Mouse (Mus musculus): ENCODE data around the gene Ech1. TPM values are rescaled to one million over a fixed set of nuclear protein-coding genes. Genes with fewer than 3 reads are reported as not detected.

The Ech1 gene
- total RNA-seq (2021): 1,000 to 10,000 TPM; 1,375 to 1,408 TPM
- long read RNA-seq, experiment 1, transcript Ech1-201 (10 exons, 1,267 nt): major isoform, 1,602 of 1,753 reads
- long read RNA-seq, experiment 1, partial matches to known transcripts: 106 of 1,753 reads
- long read RNA-seq, experiment 1, other reads (novel, unspliced or antisense): 42 of 1,753 reads
- long read RNA-seq, experiment 2, transcript Ech1-201 (10 exons, 1,267 nt): major isoform, 1,222 of 1,333 reads
- long read RNA-seq, experiment 2, partial matches to known transcripts: 75 of 1,333 reads
- long read RNA-seq, experiment 2, other reads (novel, unspliced or antisense): 33 of 1,333 reads

DNA sequence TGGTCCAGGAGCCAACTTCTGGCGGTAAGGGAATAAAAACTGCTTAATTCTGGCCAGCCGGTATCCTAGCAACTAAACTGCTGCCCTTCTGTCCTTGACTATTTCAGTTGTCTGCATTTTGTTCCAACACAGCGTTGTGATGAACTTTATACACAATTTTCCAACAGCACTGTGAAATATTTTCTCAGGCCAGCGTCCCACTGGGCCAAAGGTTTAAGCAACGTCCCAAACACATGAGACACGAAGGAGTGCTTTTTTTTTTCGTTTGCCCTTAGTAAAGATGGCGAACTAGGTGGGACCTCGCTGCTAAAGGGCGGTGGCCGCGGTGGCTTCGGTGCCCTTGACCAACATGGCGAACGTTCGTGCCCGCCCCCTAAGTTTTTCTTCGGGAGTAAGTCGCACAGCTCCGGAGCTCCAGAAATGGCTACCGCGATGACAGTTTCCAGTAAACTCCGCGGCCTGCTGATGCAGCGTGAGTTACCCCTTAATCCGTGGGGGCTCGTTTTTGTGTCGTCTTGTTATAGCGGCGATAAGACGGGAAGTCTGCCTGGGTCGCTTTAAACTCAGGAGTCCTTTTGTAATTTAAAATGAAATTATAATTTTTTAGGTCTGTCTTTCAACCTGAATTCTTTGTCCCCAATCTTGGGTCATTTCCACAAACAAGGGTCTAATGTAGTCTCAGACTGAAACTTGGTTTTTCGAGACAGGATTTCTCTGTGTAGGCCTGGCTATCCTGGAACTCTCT is at the start of gene Ech1:
Ech1 (plus strand) TSS at position 277 of the 745 bp plus-strand sequence.
- peak; percentile 90 to 93 for DNase-seq
- intact Hi-C loops (cut with DNase I): no loop called here

DNA sequence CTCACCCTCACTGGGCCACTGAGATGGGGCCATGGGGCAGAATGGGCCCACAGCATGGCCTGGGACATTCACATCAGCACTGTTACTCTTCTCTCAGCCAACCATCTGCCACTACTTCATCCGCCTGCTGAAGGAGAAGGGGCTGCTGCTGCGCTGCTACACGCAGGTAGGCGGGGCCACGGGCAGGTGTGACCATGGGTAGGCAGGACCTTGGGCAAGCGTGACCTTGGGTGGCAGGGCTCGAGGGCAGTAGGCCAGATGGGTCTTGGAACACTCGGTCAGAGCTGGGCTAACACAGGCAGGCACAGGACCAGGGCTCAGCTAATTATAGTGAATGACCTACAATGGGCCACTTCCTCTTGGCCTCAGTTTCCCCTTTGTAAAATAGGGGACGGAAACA is 46.2 kb upstream of the Ech1 start:
- no peak for DNase-seq
- intact Hi-C loops (cut with DNase I): no loop called here

DNA sequence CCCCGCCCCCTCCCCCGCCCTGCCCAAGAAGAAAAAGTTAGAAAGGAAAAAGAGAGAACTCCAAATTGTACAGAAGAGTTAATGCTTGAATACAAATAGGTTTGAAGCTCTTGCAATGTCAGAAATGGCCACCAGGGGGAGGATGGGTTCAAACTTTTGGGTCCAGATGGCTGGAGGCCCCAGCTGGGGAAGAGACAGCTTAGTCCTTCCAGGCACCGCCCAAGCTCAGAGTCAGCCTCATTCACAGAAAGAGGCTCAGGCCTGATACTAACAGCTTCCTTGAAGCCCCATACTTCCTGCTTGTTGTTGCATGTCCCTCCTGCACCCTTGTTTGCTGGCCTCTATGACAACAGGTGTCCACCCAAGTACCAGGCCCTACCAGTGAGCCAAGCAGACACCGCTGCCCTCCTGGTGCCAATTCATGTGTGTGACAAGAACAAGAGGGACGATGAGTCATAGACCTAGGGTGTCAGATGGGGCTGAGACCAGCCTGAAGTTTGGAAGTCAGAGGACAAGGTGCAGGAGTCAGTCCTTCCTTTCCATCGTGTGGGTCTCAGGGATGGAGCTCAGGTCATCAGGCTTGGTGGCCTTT is 44.9 kb upstream of the Ech1 start:
- intact Hi-C loops (cut with DNase I): loop anchor here (2.0 to 5.0 kb wide), 2 partner anchors 87 to 257 kb away; no protein-coding TSS in a partner anchor
- peak; percentile 88 to 94 for DNase-seq

DNA sequence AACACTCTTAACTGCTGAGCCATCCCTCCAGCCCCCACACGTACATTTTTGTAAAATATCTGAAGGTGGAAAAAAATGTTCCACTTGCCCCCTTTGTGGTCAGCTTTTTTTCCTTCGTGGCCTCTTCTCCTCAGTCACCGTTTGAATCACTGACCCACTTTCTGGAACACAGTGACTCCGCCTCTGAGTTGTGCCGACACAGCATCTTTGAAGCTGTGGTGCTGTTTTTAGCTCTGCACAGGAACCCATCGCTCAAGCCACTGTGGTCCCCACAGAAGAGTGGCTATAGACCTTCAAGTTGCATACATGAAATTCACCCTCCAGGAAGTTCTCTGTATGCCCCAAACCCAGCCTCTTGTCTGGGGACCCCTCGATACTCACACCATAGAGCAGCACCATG is 44.2 kb upstream of the Ech1 start:
- intact Hi-C loops (cut with DNase I): loop anchor here (2.0 to 5.0 kb wide), 2 partner anchors 86 to 256 kb away; no protein-coding TSS in a partner anchor
- no peak for DNase-seq

DNA sequence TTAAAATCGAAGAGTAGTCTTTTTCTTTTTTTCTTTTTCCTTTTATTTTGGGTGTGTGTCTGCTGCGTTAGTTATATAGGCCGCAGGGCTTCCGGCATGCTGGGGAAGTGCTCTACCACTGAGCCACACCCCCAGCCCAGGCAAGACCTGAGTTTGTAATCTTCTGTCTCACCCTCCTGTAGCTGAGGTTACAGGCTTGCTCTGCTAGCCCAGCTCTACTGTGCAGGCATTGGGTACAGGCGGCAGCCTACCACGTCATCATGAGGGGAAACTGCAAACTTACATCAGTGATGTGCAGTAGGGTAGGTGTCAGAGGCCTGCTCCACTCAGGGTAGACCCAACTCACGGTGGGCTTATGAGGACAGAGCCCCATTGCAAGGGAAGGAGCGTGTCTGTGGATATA is 43.8 kb upstream of the Ech1 start:
- intact Hi-C loops (cut with DNase I): loop anchor here (2.0 to 5.0 kb wide), 2 partner anchors 86 to 256 kb away; no protein-coding TSS in a partner anchor

DNA sequence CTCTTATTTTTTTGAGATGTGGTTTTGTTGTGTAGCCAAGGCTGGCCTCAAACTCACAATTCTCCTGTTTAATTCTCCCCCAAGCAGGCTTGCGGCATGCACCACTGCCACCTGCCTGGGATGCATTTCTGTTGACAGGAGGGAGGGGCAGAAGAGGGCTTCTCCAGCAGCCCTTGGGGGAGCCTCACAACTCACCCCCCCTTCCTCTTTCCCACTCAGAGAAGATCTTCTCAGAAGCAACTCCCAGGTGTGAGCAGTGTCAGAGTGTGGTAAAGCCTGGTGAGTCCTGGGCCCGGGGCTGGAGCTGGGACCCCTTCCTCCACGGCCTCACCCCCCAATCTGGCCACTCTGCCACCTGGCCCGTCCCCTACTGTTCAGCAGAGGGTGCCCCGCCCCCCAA is 39.9 kb upstream of the Ech1 start:
- no peak for DNase-seq
- intact Hi-C loops (cut with DNase I): no loop called here

More for the DNA sequence above, 43.8 kb upstream of the Ech1 start:
- no peak for DNase-seq

DNA sequence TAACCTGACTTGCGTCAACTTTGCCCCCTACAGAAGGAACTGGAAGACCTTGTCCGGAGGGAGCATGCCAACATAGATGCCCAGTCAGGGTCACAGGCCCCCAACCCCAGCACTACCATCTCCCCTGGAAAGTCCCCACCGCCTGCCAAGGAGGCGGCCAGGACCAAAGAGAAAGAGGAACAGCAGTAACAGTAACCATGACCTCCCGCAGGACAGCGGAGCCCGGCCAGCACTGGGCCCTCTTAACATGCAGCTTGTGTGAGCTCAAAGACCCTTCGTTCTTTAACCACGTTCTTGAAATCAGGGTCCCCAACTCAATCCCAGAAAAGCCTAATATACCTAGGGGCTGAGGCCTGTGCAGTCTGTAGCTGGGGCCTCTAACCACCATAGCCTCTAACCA is 37.1 kb upstream of the Ech1 start:
- DNase-seq: no peak
- intact Hi-C loops (cut with DNase I): no loop called here

DNA sequence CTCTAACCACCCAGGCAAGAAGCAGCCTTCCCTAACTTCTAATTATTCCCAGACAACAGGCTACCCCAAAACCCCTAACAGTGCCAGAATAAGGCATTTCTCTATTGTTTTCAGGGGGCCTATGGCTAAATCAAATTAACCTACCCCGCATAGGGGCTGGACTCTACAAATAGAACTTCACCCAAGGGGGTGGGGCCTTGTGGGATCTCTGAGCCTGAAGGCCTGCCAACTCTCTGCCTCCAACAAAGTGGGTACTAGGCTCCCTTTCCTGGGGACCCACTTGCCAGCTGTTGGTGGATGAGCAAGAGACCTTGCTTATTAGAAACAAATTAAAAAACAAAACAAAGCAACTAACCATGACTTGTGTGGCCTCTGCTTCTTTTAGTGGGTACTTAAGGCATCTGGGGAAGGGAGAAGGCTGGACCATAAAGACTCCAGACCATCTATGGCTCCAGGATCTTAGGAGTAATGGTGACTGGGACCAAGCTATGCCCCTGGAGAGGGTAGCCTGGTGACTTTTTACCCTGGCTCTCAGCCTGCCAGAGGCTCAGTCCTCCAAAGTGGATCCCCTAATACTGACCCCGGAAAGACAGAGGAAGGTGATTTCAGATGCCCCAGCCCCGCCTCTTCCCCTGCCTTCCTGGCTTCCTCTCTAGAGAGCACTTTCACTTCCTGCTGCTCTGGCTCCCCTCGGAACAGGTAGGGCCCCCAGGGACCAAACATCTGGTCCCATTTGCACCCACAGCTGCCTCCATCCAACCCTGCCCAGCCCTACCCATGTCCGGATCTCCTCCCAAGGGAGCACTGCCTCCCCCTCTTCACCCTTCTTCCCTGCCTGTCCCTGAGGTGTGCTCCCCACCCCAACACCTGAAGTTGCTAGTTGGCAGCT is 36.5 kb upstream of the Ech1 start, which contains the start of gene Rinl:
Rinl (plus strand) TSS at position 663 of the 889 bp plus-strand sequence.
- intact Hi-C loops (cut with DNase I): no loop called here
- DNase-seq: no peak

DNA sequence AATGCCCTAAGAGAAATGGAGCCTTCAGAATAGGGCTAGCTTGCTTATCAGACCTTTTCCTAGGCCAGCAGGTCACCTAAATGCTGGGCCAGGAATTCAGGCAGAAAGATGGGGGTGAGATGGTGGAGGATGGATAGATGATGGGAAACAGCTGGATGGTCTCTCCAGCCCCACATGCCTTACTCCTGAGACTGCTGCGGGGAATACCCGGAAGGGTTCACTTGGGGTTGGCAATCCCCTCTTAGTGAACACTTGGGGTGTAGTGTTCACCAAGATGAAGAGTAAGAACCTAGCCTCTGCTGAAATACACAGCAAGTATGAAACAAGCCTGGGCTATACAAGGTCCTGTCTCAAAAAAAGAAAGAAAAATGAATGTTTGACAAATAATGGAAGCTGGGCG is 35.8 kb upstream of the Ech1 start:
- no peak for DNase-seq
- intact Hi-C loops (cut with DNase I): no loop called here

DNA sequence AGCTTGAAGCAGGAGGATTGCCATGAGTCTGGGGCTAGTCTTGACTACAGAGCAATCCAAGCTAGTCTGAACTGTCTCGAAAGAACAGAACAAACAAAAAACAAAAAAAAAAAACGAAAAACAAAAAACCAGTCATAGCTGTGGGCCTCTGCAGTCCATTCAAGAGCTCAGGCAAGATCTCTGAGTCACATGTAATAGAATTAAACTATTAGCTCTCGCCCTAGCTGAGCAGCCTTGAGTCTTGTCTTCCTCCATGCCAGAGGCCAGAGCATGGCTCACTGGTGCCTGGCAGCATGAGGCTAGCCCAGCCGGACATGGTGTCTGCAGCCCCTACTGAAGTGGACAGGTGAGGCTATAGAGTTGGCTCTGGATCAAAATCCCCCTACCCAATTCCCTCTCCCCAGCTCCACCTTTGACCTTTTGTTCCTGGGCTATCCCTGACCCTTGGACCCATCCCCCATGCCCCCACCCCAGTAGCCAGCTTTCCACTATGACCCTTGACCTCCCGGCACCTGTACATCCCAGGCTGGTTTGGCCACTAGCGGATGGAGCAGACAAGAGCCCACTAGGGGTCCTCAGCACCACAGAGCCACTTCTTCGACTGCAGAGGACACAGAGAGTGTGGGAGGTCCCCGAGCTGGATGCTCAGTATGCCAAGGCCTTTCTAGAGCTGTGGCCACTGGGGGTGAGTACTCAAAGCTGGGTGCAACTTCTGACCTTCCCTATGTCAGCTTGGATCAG is 34.8 kb upstream of the Ech1 start:
- no peak for DNase-seq
- intact Hi-C loops (cut with DNase I): loop anchor here (5.0 kb wide), 1 partner anchor 182 kb away; no protein-coding TSS in a partner anchor

DNA sequence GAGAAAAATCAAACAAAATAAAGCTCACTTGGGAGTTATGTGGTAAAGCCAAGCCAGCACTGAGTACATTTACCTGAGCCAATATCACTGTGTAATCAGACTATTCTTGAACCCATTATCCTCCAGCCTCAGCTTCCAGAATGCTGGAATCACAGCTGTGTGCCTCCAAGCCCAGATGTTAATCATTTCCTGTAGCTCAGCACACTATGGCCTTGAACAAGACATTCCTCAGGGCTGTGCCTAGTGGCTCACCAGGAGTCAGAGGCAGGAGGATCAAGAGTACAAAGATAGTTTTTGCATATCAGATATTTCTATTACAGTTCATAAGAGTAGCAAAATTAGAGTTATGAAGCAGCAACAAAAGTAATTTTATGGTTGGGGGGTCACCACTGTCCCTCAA is 33.3 kb upstream of the Ech1 start:
- DNase-seq: no peak
- intact Hi-C loops (cut with DNase I): loop anchor here (5.0 kb wide), 1 partner anchor 181 kb away; no protein-coding TSS in a partner anchor

DNA sequence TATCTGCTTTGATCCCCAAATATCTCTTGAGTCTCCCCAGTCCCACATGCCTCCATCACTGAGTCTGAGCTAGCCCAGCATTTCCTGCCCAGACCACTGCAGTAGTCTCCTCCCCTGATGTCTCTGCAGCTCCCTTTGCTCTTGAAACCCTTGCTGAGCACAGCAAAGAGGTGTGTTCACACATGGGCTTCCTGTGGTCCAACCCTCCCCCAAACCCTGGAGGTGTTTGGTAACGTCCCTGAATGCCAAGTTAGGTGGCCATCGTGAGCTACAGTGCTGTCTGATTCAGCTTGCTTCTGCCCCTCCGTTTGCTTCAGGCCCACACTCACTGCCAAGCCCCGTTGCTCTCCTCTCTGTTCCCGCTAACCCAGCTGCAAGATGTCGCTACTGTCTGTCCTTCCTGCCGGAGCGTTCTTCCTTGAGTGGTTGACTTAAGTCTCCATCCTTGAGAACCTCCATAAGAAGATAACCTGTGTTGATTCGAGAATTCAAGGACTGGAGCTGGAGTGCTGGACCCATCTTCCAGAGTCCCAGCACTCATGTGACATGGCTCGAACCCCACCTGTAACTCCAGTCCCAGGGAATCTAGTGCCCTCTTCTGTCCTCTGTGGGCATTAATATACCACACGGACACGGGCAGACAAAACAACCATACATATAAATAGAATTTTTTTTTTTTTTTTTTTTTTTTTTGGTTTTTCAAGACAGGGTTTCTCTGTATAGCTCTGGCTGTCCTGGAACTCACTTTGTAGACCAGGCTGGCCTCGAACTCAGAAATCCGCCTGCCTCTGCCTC is 32.4 kb upstream of the Ech1 start:
- no peak for DNase-seq
- intact Hi-C loops (cut with DNase I): loop anchor here (5.0 kb wide), 1 partner anchor 180 kb away; no protein-coding TSS in a partner anchor

DNA sequence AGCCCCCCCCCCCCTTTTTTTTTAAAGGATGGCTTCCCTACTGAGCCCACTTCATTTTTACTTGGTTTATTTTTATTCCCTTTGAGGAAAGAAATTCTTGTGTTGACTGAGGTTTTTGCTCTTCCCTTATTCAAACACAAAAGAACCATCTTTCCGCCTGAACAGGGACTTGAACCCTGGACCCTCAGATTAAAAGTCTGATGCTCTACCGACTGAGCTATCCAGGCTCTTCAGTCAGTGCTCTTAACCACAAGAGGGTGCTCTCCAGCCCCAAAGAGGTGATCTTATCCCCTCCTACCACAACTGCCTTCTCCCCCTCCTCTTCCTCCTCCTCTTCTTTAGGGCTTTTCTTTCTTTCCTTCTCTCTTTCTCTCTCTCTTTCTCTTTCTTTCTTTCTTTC is 31.2 kb upstream of the Ech1 start:
- DNase-seq: no peak
- intact Hi-C loops (cut with DNase I): loop anchor here (5.0 kb wide), 1 partner anchor 178 kb away; no protein-coding TSS in a partner anchor

DNA sequence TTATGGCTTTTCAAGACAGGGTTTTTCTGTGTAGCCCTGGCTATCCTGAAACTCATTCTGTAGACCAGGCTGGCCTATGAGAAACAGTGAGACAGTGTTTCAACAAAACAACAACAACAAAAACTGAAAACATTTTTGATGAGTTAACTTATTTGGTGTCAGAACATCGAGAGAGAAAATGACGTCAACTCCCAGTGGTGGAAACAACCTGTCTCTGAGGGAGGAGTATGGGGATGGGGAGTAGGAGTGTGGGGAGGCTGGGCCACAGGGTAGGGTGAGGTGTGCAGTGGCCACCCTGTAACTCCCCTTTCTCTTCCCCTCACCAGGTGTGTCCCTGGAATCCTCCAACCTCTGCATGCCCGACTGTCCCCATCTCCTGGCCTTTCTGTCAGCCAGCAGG is 30.5 kb upstream of the Ech1 start:
- DNase-seq: no peak
- intact Hi-C loops (cut with DNase I): loop anchor here (5.0 kb wide), 1 partner anchor 178 kb away; no protein-coding TSS in a partner anchor

DNA sequence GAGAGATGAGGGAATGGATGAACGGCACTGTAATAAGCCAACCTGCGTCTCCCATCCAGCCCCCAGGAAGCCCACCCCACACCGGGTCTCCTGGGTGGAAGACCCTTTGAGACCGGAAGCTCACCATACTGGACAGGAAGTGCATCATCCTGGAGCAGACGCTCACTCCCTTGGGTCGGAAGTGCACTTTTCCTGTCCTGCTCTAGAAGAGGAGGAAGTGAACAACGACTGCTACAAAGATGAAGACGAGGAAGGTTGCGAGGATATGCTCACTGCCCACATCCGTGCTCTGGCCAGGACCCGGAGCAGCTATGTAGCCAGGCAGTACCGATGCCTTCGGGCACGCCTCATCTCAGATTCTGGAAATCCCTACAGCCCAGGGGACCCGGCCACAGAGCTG is 29.2 kb upstream of the Ech1 start:
- DNase-seq: no peak
- intact Hi-C loops (cut with DNase I): loop anchor here (1.0 to 5.0 kb wide), 3 partner anchors 17 to 71 kb away; partner anchors contain the start of gene Lgals4

DNA sequence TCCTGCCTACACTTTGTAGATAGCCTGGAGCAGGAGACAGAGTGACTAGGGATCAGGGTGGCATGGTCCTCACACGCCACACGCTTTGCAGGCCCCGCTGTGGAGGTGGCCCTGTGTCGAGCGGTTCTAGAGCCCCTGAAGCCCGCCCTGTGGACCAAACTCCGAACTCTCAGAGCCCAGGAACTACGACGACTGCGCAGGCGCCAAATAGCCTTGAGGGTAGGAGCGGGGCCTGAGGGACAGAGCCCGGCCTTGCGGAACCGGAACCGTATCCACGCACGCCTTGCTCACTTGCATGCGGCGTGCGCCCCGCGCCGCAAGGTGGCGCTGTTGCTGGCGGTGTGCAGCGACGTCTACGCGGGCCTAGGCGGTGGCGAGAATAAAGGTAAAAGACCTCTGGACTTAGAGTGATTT is 28.4 kb upstream of the Ech1 start:
- intact Hi-C loops (cut with DNase I): loop anchor here (1.0 to 5.0 kb wide), 3 partner anchors 16 to 71 kb away; partner anchors contain the start of gene Lgals4
- peak; percentile 89 to 92 for DNase-seq

DNA sequence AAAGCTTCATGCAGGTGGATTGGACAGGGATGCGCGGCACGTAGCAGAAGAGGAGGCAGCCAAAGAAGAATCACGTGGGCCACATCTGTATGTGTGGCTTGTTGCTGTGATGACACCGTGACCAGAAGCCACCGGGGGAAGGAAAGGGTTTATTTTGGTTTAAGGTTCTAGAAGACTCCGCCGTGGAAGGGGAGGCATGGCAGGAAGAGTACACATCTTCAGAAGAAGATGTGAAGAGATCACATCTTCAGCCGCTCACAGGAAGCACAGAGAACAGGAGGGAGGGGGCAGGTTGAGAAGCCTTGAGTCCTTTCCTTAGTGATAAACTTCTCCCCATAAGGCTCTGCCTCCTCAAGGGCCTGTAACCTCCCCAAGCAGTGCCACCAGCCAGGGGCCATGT is 25.0 kb upstream of the Ech1 start:
- intact Hi-C loops (cut with DNase I): loop anchor here (5.0 kb wide), 1 partner anchor 32 kb away; the partner anchor contains the start of gene Lgals4

DNA sequence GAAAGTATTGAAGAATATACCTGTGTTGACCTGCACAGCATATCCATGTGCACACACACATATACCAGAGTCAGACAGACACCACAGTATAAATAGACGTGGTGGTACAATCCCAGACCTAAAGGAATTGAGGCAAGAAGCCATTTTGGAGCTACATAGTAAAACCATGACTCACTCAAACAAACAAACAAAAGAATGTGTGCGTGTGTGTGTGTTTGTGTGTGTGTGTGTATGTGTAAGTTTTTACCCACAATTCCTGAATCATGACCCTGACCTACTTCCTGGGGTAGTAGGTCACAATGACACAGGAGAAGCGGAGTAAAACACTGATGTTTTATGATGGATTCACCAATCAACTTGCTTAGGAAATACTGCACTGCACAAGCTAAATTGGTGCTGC is 23.6 kb upstream of the Ech1 start:
- no peak for DNase-seq
- intact Hi-C loops (cut with DNase I): no loop called here

More for the DNA sequence above, 25.0 kb upstream of the Ech1 start:
- DNase-seq: no peak
